Mouse (Mus musculus) gastrocnemius, adult 2 months (tissue): ENCODE data around the gene Dmxl2. TPM values are rescaled to one million over a fixed set of nuclear protein-coding genes. Genes with fewer than 3 reads are reported as not detected.

Experiments used
- DNase-seq: peaks from one replicate; pipeline ENCODE4 v3.0.0; 2022
- H3K27ac ChIP-seq: fragments of 200-600 bp; 2 replicates; pipeline ENCODE4 v1.8.1; 2022; ENCODE audit warnings: mild to moderate bottlenecking
- H3K4me3 ChIP-seq: fragments of 200-600 bp; 2 replicates; pipeline ENCODE4 v1.8.1; 2022; ENCODE audit warnings: mild to moderate bottlenecking, moderate library complexity
- CTCF ChIP-seq: fragments of 200-600 bp; IDR thresholded peaks from 2 replicates; pipeline ENCODE4 v1.8.1; 2022; ENCODE audit warnings: antibody characterized with exemption, mild to moderate bottlenecking, moderate library complexity
- intact Hi-C: fragments of 180-260 bp; cut with DNase I; formaldehyde crosslinking; loops from one replicate; pipeline ENCODE4 v1.15.1; 2025
- total RNA-seq, 2 experiments: library from RNA; stranded (reverse); gene quantifications; 2 replicates each; pipeline ENCODE4 v1.2.3; 2021

The Dmxl2 gene
- total RNA-seq, 2 experiments from 2014 or later = 3.0 to 3.1 TPM

DNA sequence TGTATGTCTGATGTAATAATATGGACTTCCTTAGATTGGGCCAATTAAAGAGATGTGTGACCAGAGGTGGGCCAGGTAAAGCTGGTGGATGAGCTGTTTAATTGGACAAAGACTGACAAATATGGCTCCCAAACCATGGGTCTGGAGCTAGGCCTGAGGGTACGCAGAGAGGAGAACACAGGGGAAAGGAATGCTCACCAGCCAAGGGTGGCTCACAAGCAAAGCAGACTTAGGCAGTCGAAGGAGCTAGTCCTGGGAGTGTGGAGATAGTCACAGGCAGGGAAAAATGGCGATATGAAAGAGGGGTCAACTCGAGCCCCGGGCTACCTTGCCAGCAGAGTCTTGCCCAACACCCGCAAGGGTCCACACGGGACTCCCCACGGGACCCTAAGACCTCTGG is 144.7 kb downstream of the Dmxl2 start:
- DNase-seq = no peak
- intact Hi-C loops = no loop called here
- H3K27ac ChIP-seq = no peak overlapping the region
- H3K4me3 ChIP-seq = no peak overlapping the region
- no peak for TF ChIP-seq CTCF

DNA sequence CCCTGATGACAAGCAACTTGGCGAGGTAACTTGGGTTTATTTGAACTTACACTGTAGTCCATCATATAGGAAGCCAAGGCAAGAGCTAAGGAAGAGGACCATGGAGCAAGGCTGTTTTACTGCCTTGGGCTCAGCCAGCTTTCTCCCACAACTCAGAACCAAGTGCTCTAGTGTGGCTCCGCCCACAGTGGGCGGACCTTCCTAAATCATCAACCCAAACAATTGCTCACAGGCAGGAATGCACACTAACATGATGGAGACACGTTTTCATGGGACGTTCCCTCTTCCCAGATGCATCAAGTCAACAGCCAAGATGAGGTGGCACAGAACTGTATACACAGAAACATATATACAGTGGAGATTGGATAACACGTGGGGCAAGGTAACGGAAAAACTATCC is 159.4 kb downstream of the Dmxl2 start:
- no peak for TF ChIP-seq CTCF
- intact Hi-C loops = no loop called here
- no peak overlapping the region for H3K4me3 ChIP-seq
- no peak for DNase-seq
- no peak overlapping the region for H3K27ac ChIP-seq

- intact Hi-C loops = loop anchor here (5.0 kb wide), 1 partner anchor 344 kb away; no protein-coding TSS in a partner anchor
- TF ChIP-seq CTCF = peak; percentile 79
- peak; percentile 28 for DNase-seq
Observed at GRCm38 (mm10) chr9:54336532-54337144, 164.8 kb downstream of the Dmxl2 start.

DNA sequence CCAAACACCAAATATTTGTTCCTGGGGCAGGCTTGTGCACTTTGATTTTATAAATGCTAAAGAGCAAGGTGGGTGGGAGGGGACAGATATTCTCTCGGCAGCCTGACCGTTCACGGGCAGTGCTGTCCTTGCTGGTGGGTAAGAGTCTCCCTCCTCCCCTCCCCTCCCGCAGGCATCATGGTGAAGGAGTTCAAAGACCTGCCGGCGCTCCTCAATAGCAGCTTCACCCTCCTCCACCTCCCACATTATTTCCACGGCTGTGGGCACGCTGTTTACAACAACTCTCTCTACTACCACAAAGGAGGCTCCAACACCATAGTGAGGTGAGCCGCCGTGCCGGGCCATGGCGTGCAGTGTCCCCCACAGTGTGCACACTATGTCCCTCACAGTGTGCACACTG is 165.8 kb downstream of the Dmxl2 start:
- intact Hi-C loops = loop anchor here (5.0 kb wide), 1 partner anchor 343 kb away; no protein-coding TSS in a partner anchor
- DNase-seq = no peak
- Histone ChIP-seq H3K4me3 (no peak overlapping the region), H3K27ac (no peak overlapping the region)
- TF ChIP-seq CTCF = no peak

More at GRCm38 (mm10) chr9:54336532-54337144, 164.8 kb downstream of the Dmxl2 start:
- Histone ChIP-seq H3K4me3 (no peak overlapping the region), H3K27ac (no peak overlapping the region)

DNA sequence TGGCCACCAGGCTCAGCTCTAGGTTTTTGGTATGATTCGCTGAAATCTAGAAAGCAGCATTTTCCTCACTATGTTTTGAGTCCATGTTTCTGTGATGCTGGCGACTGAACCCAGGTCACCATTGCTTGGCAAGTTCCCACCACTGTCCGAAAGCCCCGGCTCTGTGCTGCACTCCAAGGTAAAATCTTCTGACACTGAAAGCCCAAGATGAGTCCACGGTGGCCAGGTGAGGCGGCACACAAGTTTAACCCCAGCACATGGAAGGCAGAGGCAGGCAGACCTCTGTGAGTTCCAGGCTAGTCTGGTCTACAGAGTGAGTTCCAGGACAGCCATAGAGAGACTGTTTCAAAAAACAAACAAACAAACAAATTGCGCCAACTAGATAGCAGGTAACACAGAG is 172.2 kb downstream of the Dmxl2 start:
- Histone ChIP-seq H3K4me3 (no peak overlapping the region), H3K27ac (no peak overlapping the region)
- intact Hi-C loops = no loop called here
- no peak for DNase-seq
- TF ChIP-seq CTCF = no peak

DNA sequence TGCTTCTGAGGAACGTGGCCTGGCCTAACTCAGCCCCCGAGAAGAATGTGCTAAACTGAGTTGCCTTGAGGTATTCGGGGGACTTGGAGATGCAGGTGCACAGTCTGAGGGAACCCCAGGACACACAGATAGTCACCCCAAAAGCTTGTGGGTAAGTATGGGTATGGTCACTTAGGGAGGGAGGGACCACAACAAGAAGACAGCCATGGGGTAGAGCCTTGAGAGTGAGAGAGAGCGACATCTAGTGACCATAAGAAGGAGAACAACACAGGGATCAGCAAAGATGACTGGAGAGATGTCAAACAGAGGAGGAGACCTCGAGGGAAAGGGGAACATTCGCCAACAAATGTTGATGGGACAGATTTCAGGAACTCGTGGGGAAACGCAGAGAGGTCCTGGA is 178.0 kb downstream of the Dmxl2 start:
- peak; percentile 70 for TF ChIP-seq CTCF
- intact Hi-C loops = loop anchor here (5.0 kb wide), 2 partner anchors 141 to 331 kb away; no protein-coding TSS in a partner anchor
- DNase-seq = no peak
- no peak overlapping the region for H3K27ac ChIP-seq
- no peak overlapping the region for H3K4me3 ChIP-seq

DNA sequence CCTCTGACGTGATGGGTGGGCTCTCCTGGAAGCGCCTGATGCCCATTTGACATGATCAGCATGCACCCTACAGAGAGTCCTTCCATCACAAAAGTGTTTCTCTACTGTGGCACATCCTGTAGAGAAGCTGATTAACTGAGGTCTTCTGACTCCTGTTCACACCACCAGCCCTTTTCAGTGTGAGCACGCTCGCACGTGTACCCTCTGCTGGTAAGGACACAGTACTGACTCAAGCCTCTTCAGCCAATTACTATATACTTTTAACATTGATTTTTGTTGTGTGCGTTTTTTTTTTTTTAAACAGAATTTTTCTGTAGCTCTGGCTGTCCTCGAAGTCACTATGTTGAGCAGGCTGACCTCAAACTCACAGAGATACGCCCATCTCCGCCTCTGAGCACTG is 185.1 kb downstream of the Dmxl2 start:
- TF ChIP-seq CTCF = no peak
- DNase-seq = no peak
- Histone ChIP-seq H3K4me3 (no peak overlapping the region), H3K27ac (no peak overlapping the region)
- intact Hi-C loops = no loop called here

Other genes starting within 250 kb of the Dmxl2 start
- not detected for gene Cyp19a1, start 233.5 kb downstream of the Dmxl2 start, total RNA-seq
- under 1 TPM; 0.25 to 0.41 TPM for gene Gldn, start 215.1 kb downstream of the Dmxl2 start, total RNA-seq
- gene Sh2d7, start 37.4 kb upstream of the Dmxl2 start, total RNA-seq = not detected
- 100 to 1,000 TPM in 1 of 2 experiments, 10 to 100 TPM in 1; 95.5 to 143 TPM for gene Cib2, start 58.6 kb upstream of the Dmxl2 start, total RNA-seq
- gene Idh3a, start 84.7 kb upstream of the Dmxl2 start, total RNA-seq = 100 to 1,000 TPM; 522 to 568 TPM
- gene Acsbg1, start 160.2 kb upstream of the Dmxl2 start, total RNA-seq = under 1 TPM; 0.15 to 0.28 TPM
- gene Dnaja4, start 197.2 kb upstream of the Dmxl2 start, total RNA-seq = 10 to 100 TPM; 43.5 to 87.0 TPM
- 10 to 100 TPM; 17.9 to 20.8 TPM for gene Wdr61, start 232.9 kb upstream of the Dmxl2 start, total RNA-seq